Mouse (Mus musculus) left cerebral cortex, postnatal 25 days (tissue): Measurements from ENCODE around the gene Fer. TPM values are rescaled to one million over a fixed set of nuclear protein-coding genes. Genes with fewer than 3 reads are reported as not detected.

Experiments used
- total RNA-seq, 2 experiments: library from RNA; stranded (reverse); gene quantifications; 2 replicates each; pipeline ENCODE4 v1.2.3; 2021

Fer gene
- total RNA-seq, 2 experiments from 2014 or later, result 29.8 to 30.1 TPM

Other genes with a start within 250 kb of the Fer start
- gene A930002H24Rik, start 729 bp downstream of the Fer start, total RNA-seq, result 1 to 10 TPM in 1 of 2 experiments, not detected in 1; 1.1 TPM